Mouse (Mus musculus) forebrain, embryonic 10.5 days (tissue): ENCODE measurements around the gene Baz1a. TPM values are rescaled to one million over a fixed set of nuclear protein-coding genes. Genes with fewer than 3 reads are reported as not detected.
"Not testable (repeated sequence)": the region's sequence is repeated elsewhere in the genome, so short reads cannot be mapped to it uniquely, and the experiment has no call there.

ENCODE experiments used
- DNase-seq: peaks from one replicate; pipeline ENCODE4 v3.0.0-alpha.2; 2017; ENCODE audit warnings: low spot score; ENCODE audit errors: extremely low spot score
- H3K27ac ChIP-seq: fragments of 300-500 bp; sonication (generic); 2 replicates; pipeline ENCODE4 v1.5.1; 2016; ENCODE audit warnings: mild to moderate bottlenecking
- H3K27me3 ChIP-seq: fragments of 300-500 bp; sonication (generic); 2 replicates; pipeline ENCODE4 v1.6.1; 2016; ENCODE audit warnings: mild to moderate bottlenecking; ENCODE audit not compliant: poor library complexity, severe bottlenecking
- H3K36me3 ChIP-seq: fragments of 300-500 bp; sonication (generic); replicated peaks from 2 replicates; pipeline ENCODE4 v1.6.1; 2016; ENCODE audit warnings: mild to moderate bottlenecking, moderate library complexity
- H3K4me1 ChIP-seq: fragments of 300-500 bp; sonication (generic); 2 replicates; pipeline ENCODE4 v1.6.1; 2016
- H3K4me3 ChIP-seq: fragments of 300-500 bp; sonication (generic); 2 replicates; pipeline ENCODE4 v1.5.1; 2016; ENCODE audit warnings: mild to moderate bottlenecking, moderate library complexity
- H3K9me3 ChIP-seq: fragments of 300-500 bp; sonication (generic); 2 replicates; pipeline ENCODE4 v1.6.1; 2016; ENCODE audit warnings: mild to moderate bottlenecking, moderate library complexity
- WGBS: fragments of 180-500 bp; shearing (Covaris S2); methylation state at CpG from one replicate; pipeline ENCODE4 v1.1.7; 2016; 5-methylcytosine and 5-hydroxymethylcytosine counted together
- polyA plus RNA-seq: library from polyadenylated mRNA; unstranded; fragments of >200 nt; fragmentation: Nextera tagmentation; extraction: Ambion mirVana; gene quantifications from 2 replicates; pipeline ENCODE4 v1.2.1, GENCODE M21; 2016

The Baz1a gene
- polyA plus RNA-seq, 1 experiment from 2014 or later = 35.6 TPM

DNA sequence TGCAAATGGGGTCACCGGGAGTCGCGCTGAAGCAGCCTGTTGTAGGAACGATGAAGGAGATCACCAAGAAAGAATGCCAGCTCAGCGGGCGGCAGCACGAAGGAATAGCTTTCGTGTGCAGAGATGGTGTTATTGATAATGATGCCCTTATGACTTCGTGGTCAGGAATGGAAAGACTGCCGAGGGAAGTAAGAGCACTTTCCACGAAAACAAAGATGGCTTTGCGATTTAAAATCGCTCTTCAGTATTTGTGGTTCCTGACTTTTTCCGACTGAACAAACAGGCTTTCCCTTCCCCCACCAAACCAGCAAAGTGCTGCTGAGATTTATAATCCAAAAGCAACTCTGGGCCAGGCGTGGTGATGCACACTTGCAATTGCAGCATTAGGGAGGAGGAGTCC lies 26.9 kb upstream of the Baz1a start:
- DNase-seq = no peak
- H3K27ac ChIP-seq = no peak overlapping the region
- peaks cover 16% of the 10 kb centered on the region for H3K36me3 ChIP-seq
- no peak overlapping the region for H3K4me3 ChIP-seq
- H3K4me1 ChIP-seq = no peaks in the 10 kb centered on the region
- H3K27me3 ChIP-seq = no peaks in the 10 kb centered on the region
- no peaks in the 10 kb centered on the region for H3K9me3 ChIP-seq
- WGBS = 82% methylated on average over 15 of the region's 15 CpGs

DNA sequence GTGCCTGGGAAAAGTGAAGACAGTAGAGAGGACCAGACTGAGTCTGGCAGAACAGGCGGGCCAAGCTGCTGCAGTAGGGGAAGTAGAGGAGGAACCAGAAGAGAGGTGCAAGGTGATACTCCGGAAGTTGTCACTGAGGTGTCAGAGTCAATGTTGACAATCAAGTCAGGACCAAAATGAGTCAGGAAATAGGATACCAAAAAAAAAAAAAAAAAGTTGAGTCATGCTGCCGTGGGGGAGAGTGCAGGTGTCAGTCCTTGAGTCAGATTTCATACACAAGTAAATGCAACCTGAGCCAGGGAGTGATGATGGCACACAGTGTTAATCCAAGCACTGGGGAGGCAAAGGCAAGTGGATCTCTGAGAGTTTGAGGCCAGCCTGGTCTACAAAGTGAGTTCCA lies 12.9 kb upstream of the Baz1a start:
- H3K4me1 ChIP-seq = no peaks in the 10 kb centered on the region
- no peak for DNase-seq
- H3K27me3 ChIP-seq = no peaks in the 10 kb centered on the region
- no peak overlapping the region for H3K27ac ChIP-seq
- WGBS = 78% methylated on average over 3 of the region's 3 CpGs
- H3K36me3 ChIP-seq = no peaks in the 10 kb centered on the region
- H3K9me3 ChIP-seq = no peaks in the 10 kb centered on the region
- H3K4me3 ChIP-seq = no peak overlapping the region

DNA sequence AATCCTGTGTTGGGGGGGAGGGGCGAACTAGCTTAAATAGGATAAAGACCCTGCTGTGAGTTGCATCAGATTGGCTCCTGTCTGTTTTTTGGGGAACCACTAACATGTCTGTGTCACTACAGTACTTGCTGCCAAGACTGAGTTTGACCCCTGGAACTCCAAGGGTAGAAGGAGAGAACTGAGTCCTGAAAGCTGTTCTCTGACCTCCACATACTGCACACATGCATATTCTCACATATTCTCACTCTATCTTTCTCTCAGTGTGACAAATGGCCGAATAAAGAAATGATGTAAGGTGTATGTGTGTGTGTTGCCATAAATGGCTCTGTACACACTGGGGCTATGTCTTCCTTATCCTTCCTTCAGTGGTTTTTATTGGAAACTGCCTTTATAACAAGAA lies 9.1 kb upstream of the Baz1a start:
- no peaks in the 10 kb centered on the region for H3K9me3 ChIP-seq
- no peak for DNase-seq
- no peaks in the 10 kb centered on the region for H3K4me1 ChIP-seq
- no peaks in the 10 kb centered on the region for H3K36me3 ChIP-seq
- WGBS = 70% methylated on average over 2 of the region's 2 CpGs
- H3K27me3 ChIP-seq = no peaks in the 10 kb centered on the region
- no peak overlapping the region for H3K4me3 ChIP-seq
- no peak overlapping the region for H3K27ac ChIP-seq

DNA sequence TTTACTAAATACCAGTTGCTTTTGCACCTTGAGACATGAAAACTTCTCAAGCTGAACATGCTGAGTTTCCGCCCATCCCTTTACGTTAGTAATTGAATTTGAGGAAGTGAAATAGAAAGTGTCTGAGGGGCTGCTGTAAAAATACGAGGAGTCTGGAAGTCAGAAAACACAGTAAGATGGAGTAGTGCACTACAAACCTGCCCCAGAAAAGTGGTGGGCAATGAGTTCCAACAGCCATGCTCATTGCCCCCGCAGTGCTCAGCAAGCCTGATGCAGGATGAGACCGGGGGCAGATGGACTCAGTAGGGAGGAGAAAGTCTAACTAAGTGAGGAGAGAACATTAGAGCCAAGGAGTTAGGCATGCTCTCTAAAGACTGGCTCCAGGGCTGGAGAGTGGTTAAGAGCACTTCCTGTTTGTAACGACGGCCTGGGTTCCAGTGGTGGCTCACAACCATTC lies 5.3 kb upstream of the Baz1a start:
- H3K27ac ChIP-seq = no peak overlapping the region
- H3K9me3 ChIP-seq = no peaks in the 10 kb centered on the region
- DNase-seq = no peak
- H3K4me1 ChIP-seq = peaks cover 7% of the 10 kb centered on the region; the same call in 1 of the 2 replicates
- H3K36me3 ChIP-seq = no peaks in the 10 kb centered on the region
- no peaks in the 10 kb centered on the region for H3K27me3 ChIP-seq
- no peak overlapping the region for H3K4me3 ChIP-seq
- WGBS = 86% methylated on average over 7 of the region's 7 CpGs

DNA sequence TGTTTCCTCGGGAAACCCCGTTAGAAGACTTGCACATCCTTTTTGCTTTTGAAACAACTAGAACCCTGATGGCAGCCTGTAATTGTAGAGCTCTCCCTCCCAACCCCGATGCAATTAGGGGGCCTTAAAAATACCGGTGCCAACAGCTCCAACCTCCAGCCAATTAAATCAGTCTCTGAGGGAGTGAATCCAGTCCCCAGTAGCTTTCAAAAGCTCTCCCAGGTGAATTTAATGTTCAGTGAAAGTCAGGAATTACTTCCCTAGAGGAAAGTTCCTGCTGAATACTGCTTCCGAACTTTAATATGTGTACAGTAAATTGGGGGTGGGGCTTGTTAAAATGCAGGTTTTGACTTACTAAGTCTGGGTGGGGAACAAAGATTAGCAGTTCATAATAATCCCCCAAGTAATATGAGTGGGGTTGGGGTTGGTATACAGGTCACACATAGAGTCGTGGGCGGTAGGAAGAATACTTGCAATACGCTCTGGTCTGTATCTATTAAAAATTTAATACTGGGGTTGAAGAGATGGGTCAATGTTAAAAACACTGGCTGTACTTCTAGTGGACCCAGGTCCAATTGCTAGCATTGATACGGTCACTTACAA lies 3.1 kb upstream of the Baz1a start:
- H3K9me3 ChIP-seq = no peaks in the 10 kb centered on the region
- no peaks in the 10 kb centered on the region for H3K27me3 ChIP-seq
- DNase-seq = no peak
- no peak overlapping the region for H3K4me3 ChIP-seq
- H3K36me3 ChIP-seq = no peaks in the 10 kb centered on the region
- 63% methylated on average over 9 of the region's 9 CpGs for WGBS
- H3K27ac ChIP-seq = no peak overlapping the region
- peaks cover 7% of the 10 kb centered on the region; the same call in 1 of the 2 replicates for H3K4me1 ChIP-seq

DNA sequence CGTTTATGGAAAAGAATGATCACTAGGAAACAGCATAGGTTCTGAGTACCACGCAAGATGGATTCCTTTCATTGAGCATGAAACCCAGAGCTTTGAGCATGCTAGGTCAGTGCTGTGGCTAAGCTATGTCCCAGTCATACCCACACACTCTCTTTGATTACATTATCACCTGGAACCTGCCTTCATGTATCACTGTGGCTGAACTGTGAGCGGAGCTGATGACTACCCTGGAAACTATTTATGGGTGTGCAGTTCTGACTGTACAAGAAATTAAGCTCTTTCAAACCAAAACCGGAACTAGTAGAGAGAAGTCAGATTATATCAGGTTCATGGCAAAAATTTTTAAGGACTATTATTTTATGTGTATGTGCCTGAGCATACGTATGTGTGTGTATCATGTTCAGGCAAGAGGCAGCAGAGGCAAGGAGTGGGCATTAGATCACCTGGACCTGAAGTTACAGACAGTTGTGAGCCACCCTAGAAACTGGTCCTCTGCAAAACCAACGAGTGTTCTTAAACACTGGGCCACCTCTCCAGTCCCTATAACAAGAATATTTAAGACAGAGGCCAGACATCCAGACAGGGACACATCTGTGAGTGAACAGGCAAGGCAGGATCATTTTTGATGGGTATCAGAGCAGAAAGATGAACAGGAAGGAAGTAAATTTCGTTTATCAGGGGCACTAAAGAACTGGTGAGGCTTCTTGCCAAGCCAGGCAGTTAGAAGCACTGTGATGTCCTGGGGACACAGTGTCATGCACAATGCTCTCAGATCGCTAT lies 2.4 kb upstream of the Baz1a start:
- peaks cover 7% of the 10 kb centered on the region; the same call in 1 of the 2 replicates for H3K4me1 ChIP-seq
- no peak for DNase-seq
- WGBS = 80% methylated on average over 8 of the region's 8 CpGs
- H3K27me3 ChIP-seq = no peaks in the 10 kb centered on the region
- H3K4me3 ChIP-seq = no peak overlapping the region
- no peaks in the 10 kb centered on the region for H3K9me3 ChIP-seq
- no peak overlapping the region for H3K27ac ChIP-seq
- no peaks in the 10 kb centered on the region for H3K36me3 ChIP-seq

DNA sequence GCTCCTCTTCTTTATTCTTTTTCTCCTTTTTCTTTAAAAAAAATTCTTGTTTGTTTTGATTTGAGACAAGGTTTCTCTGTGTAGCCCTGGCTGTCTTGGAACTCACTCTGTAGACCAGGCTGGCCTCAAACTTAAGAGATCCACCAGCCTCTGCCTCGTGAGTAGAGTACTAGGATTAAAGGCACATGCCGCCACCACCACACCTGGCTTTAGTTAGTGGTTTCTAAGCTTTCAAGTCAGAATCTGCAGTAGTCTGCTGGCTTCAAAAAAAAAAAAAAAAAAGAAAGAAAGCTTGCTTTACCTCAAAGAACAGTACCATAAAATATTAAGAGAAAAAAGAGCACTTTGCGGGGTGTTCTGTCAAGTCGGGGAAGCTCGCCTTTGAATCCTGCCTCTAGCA lies 1.3 kb upstream of the Baz1a start:
- Histone ChIP-seq H3K4me3 (no peak overlapping the region), H3K9me3 (no peaks in the 10 kb centered on the region), H3K27me3 (no peaks in the 10 kb centered on the region), H3K4me1 (peaks cover 7% of the 10 kb centered on the region; the same call in 1 of the 2 replicates), H3K36me3 (no peaks in the 10 kb centered on the region), H3K27ac (no peak overlapping the region)
- DNase-seq = no peak
- 78% methylated on average over 5 of the region's 5 CpGs for WGBS

DNA sequence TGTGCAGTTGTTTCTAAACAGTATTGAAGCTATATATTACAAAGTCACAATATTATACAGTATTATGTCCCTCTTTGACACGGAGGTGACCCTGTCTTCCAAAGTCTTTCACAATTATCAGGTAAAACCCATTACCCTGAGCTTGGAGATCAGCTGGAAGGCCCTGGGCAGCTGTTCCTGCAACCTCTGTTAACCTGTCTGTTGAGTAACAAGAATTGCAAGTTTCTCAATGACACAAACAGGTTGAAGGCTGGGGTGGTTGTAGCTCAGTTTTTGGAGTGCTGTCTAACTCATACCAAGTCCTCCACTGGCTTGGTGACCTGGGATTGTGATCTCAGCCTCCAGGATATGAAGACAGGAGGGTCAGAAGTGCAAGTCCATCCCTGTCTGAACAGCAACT lies 1.1 kb downstream of the Baz1a start:
- H3K27me3 ChIP-seq = no peaks in the 10 kb centered on the region
- no peak overlapping the region for H3K27ac ChIP-seq
- H3K36me3 ChIP-seq = no peaks in the 10 kb centered on the region
- H3K4me3 ChIP-seq = no peak overlapping the region
- no peaks in the 10 kb centered on the region for H3K9me3 ChIP-seq
- H3K4me1 ChIP-seq = peaks cover 7% of the 10 kb centered on the region; the same call in 1 of the 2 replicates
- DNase-seq = no peak
- WGBS = 77% methylated on average over 1 of the region's 1 CpGs

DNA sequence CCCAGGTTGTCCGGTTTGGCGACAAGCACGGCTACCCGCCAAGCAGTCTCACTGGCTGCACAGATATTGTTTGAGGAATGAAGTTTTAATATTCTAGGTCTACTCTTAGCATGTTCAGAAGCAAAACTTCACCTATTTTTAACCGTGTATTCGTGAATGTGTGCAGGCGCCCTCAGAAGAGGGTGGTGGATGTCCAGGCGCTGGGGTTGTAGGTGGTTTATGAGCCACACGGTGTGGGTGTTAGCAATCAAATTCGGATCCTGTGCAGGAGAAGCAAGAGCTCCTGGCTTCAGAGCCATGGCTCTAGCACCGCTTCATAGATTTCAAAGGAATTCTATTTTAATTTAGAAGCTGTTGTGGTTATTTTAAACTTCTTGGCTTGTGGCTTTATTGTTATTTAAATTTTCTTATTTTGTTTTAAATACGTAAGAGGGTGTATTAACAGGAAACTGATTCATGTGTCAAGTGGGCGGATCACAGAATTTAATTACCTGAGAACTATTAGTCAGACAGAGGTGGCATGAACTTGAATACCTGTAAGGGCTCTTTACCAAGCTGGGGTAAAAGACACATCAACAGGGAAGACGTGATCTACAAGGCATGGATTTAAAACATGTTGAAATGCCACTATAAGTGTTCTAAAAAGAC lies 6.7 kb downstream of the Baz1a start:
- H3K27ac ChIP-seq = no peak overlapping the region
- H3K4me3 ChIP-seq = no peak overlapping the region
- no peak for DNase-seq
- H3K4me1 ChIP-seq = no peaks in the 10 kb centered on the region
- peaks cover 4% of the 10 kb centered on the region; the same call in 1 of the 2 replicates for H3K9me3 ChIP-seq
- WGBS = 92% methylated on average over 14 of the region's 14 CpGs
- no peaks in the 10 kb centered on the region for H3K36me3 ChIP-seq
- no peaks in the 10 kb centered on the region for H3K27me3 ChIP-seq

DNA sequence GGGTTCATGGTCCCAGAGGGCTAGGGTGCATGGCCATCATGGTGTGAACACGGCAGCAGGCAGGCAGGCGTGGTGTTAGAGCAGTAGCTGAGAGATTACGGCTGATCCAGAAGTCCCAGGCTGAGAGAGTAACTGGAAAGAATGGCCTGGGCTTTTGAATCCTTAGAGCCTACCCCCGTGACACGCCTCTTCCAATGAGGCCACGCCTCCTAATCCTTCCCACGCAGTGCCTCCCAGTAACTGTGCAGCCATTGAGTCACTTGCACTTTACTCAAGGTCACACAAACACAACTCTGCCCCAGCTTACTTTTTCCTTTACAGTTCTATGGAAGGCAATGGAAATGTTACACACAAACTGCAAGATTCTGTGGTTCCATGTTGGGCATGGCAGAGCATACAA lies 8.1 kb downstream of the Baz1a start:
- WGBS = 91% methylated on average over 7 of the region's 7 CpGs
- no peak overlapping the region for H3K4me3 ChIP-seq
- H3K4me1 ChIP-seq = no peaks in the 10 kb centered on the region
- no peak overlapping the region for H3K27ac ChIP-seq
- peaks cover 4% of the 10 kb centered on the region; the same call in 1 of the 2 replicates for H3K9me3 ChIP-seq
- no peaks in the 10 kb centered on the region for H3K36me3 ChIP-seq
- no peaks in the 10 kb centered on the region for H3K27me3 ChIP-seq
- no peak for DNase-seq

DNA sequence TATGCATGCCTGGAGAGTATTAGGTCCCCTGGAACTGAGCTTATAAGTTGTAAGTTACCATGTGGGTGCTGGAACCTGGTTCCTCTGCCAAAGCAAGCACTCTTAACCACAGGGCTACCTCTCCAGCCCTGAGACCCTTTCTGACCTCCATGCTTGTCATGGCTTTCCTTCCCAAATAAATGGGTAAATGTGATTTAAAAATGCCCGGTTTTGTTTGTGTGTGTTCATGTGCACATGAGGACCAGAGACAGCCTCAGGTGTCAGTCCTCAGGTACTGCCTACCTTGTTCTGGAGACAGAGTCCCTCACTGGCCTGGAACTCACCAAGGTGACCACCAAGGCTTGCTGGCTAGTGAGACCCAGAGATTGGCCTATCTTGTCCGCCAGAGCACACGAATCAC lies 9.8 kb downstream of the Baz1a start:
- Histone ChIP-seq H3K9me3 (peaks cover 4% of the 10 kb centered on the region; the same call in 1 of the 2 replicates), H3K4me3 (no peak overlapping the region), H3K36me3 (no peaks in the 10 kb centered on the region), H3K27me3 (no peaks in the 10 kb centered on the region), H3K27ac (no peak overlapping the region), H3K4me1 (no peaks in the 10 kb centered on the region)
- no peak for DNase-seq
- 90% methylated on average over 3 of the region's 3 CpGs for WGBS

DNA sequence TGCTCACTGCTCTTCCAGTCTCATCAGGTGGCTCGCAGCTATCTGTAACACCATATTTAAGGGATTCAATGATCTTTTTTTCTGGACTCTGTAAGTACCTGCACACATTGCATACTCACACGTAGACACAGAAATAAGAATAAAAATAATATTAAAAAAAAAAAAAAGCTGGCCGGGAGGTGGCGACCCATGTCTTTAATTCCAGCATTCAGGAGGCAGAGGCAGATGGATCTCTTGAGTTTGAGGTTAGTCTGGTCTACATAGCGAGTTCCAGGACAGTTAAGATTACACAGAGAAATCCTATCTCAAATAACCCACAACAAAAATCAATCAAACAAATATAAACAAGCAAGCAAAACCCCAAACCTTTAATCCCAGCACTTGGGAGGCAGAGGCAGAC lies 10.3 kb downstream of the Baz1a start:
- Histone ChIP-seq H3K36me3 (no peaks in the 10 kb centered on the region), H3K4me3 (no peak overlapping the region), H3K27ac (no peak overlapping the region), H3K27me3 (no peaks in the 10 kb centered on the region), H3K4me1 (no peaks in the 10 kb centered on the region), H3K9me3 (peaks cover 4% of the 10 kb centered on the region; the same call in 1 of the 2 replicates)
- 91% methylated on average over 5 of the region's 5 CpGs for WGBS
- no peak for DNase-seq

DNA sequence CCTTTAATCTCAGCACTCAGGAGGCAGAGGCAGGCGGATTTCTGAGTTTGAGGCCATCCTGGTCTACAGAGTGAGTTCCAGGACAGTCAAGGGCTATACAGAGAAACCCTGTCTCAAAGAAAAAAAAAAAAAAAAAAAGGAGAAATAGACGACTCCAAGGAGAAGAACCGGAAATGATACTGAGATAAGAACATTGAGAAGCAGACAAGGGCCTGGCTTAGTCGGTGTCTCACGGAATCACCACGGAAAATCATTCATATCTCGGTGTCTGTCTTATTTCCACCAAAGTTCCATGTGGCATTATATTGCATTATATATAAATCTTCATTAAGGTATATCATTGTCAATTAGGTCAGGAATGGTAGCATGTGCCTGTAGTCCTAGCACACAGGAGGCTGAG lies 11.6 kb downstream of the Baz1a start:
- WGBS = 92% methylated on average over 7 of the region's 7 CpGs
- DNase-seq, H3K9me3 ChIP-seq, H3K4me3 ChIP-seq, H3K27me3 ChIP-seq, H3K4me1 ChIP-seq, H3K27ac ChIP-seq, H3K36me3 ChIP-seq: not testable (repeated sequence)
